Mouse (Mus musculus) kidney, embryonic 15.5 days (tissue): ENCODE data around the gene Btbd35f20. TPM values are rescaled to one million over a fixed set of nuclear protein-coding genes. Genes with fewer than 3 reads are reported as not detected.
"Not testable (repeated sequence)": the region's sequence is repeated elsewhere in the genome, so short reads cannot be mapped to it uniquely, and the experiment has no call there.

Source experiments
- ATAC-seq: fragments of 200-750 bp; cut with Nextera tagmentation; replicated peaks from 2 replicates; pipeline ENCODE4 v1.8.0; 2017; ENCODE audit warnings: moderate TSS enrichment; ENCODE audit not compliant: low FRiP score
- H3K27ac ChIP-seq: fragments of 300-500 bp; sonication (generic); 2 replicates; pipeline ENCODE4 v1.5.1; 2015; ENCODE audit warnings: mild to moderate bottlenecking, inconsistent platforms
- H3K27me3 ChIP-seq: fragments of 300-500 bp; sonication (generic); 2 replicates; pipeline ENCODE4 v1.6.1; 2015; ENCODE audit warnings: inconsistent platforms
- H3K36me3 ChIP-seq: fragments of 300-500 bp; sonication (generic); 2 replicates; pipeline ENCODE4 v1.6.1; 2015; ENCODE audit warnings: inconsistent platforms
- H3K4me1 ChIP-seq: fragments of 300-500 bp; sonication (generic); 2 replicates; pipeline ENCODE4 v1.6.1; 2015; ENCODE audit warnings: inconsistent platforms
- H3K4me2 ChIP-seq: fragments of 300-500 bp; sonication (generic); 2 replicates; pipeline ENCODE4 v1.6.1; 2015; ENCODE audit warnings: moderate library complexity, mild to moderate bottlenecking, inconsistent platforms
- H3K4me3 ChIP-seq: fragments of 300-500 bp; sonication (generic); replicated peaks from 2 replicates; pipeline ENCODE4 v1.5.1; 2015; ENCODE audit warnings: mild to moderate bottlenecking, inconsistent platforms
- H3K9ac ChIP-seq: fragments of 300-500 bp; sonication (generic); 2 replicates; pipeline ENCODE4 v1.6.1; 2015; ENCODE audit warnings: mild to moderate bottlenecking, inconsistent platforms
- H3K9me3 ChIP-seq: fragments of 300-500 bp; sonication (generic); replicated peaks from 2 replicates; pipeline ENCODE4 v1.6.1; 2016; ENCODE audit warnings: inconsistent platforms
- WGBS: fragments of 180-500 bp; shearing (Covaris S2); methylation state at CpG from one replicate; pipeline ENCODE4 v1.1.7; 2015; ENCODE audit warnings: mixed read lengths; 5-methylcytosine and 5-hydroxymethylcytosine counted together
- polyA plus RNA-seq: library from polyadenylated mRNA; unstranded; fragments of >200 nt; fragmentation: Nextera tagmentation; extraction: Ambion mirVana; gene quantifications from 2 replicates; pipeline ENCODE4 v1.2.1, GENCODE M21; 2015

The Btbd35f20 gene
- polyA plus RNA-seq, result not detected in 2 replicates

DNA sequence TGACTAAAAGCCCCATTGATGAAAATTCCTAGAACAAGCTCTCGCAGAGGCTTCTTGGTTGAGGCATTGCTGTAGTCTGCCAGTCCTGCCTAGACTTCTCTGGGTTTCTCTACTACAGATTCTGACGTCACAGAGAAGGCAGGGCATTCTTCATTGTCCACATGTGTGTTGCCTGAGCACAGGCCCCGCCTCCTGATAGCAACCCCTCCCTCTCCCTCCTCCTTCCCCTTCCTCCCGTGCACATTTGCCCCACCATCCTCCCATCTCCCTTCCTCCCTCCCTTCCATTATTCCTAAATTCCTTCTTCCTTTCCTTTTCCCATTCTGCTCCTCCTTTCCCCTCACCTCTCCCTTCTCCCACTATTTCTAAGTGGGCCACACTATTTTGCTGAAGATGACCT is at the start of gene Btbd35f20:
Btbd35f20 (minus strand) TSS at position 101 of the 400 bp plus-strand sequence.
- WGBS, result no CpG with 5 or more reads among the region's 4 CpGs
- not testable (repeated sequence) for H3K4me3 ChIP-seq, H3K27me3 ChIP-seq, H3K4me2 ChIP-seq, H3K9ac ChIP-seq, H3K9me3 ChIP-seq, H3K4me1 ChIP-seq, H3K36me3 ChIP-seq, ATAC-seq, H3K27ac ChIP-seq

Other genes with a start within 250 kb of the Btbd35f20 start
- not detected in 2 replicates for gene Btbd35f28, start 94.7 kb downstream of the Btbd35f20 start, polyA plus RNA-seq
- not detected in 2 replicates for gene Btbd35f17, start 79.4 kb upstream of the Btbd35f20 start, polyA plus RNA-seq